Mouse (Mus musculus): Measurements from ENCODE around the gene Tcp1.

DNA sequence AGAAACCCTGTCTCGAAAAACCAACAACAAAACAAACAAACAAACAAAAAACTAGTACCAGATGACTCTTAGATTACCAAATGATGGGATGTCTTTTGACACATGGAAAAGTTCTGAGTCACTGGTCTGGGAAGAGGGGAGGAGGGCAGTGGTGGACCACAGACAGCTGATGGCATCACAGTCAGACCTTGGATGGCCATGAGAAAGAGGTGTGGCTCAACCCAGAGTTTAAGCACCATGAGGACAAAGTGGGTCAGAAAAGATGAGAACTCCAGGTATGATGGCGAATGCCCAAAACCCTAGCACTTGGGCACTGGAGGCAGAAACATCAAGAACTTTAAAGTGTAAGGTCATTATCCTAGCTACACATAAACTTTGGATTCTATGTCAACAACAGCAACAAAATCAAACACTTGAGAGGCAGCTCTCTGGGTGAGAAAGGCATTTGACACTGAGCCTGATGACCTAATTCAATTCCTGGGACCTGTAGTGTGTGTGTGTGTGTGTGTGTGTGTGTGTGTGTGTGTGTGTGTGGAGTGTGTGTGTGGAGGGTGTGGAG lies 22.0 kb downstream of the Tcp1 start:
- no peak for TF ChIP-seq E2F4 (IDR thresholded peaks at IDR 0.05; ENCODE audit: borderline replicate concordance, low read depth, low read length)
- no peak for TF ChIP-seq EP300 (IDR thresholded peaks at IDR 0.05; ENCODE audit: low read depth in 1 of 2, low read length in 2 of 2)
- TF ChIP-seq POLR2A (IDR thresholded peaks at IDR 0.05; ENCODE audit: control insufficient read depth in 1 of 2, insufficient read depth in 1 of 2, low read depth in 1 of 2, low read length in 2 of 2, poor library complexity in 1 of 2): no peak
- no peak for TF ChIP-seq CTCF (IDR thresholded peaks at IDR 0.05 in 2 of 3, conservative IDR thresholded peaks at IDR 0.05 in 1 of 3; ENCODE audit: control insufficient read depth in 1 of 3, insufficient read depth in 1 of 3, low read depth in 2 of 3, low read length in 3 of 3, poor library complexity in 1 of 3, severe bottlenecking in 1 of 3)
- no peak for TF ChIP-seq CHD1 (IDR thresholded peaks at IDR 0.05; ENCODE audit: low read depth, low read length)
- TF ChIP-seq POLR2AphosphoS5 (IDR thresholded peaks at IDR 0.05; ENCODE audit: borderline replicate concordance, low read depth, low read length): no peak
- TF ChIP-seq JUND (IDR thresholded peaks at IDR 0.05; ENCODE audit: low read depth, low read length): no peak
- no peak for TF ChIP-seq MEF2A (IDR thresholded peaks at IDR 0.05; ENCODE audit: extremely low read depth, insufficient replicate concordance, low read depth, low read length, poor library complexity, severe bottlenecking)
- no peak for TF ChIP-seq TBP (IDR thresholded peaks at IDR 0.05; ENCODE audit: low read depth, low read length)
- TF ChIP-seq RAD21 (IDR thresholded peaks at IDR 0.05; ENCODE audit: low read depth, low read length): no peak
- no peak for TF ChIP-seq GABPA (IDR thresholded peaks at IDR 0.05; ENCODE audit: low read depth, low read length)
- TF ChIP-seq CHD2 (IDR thresholded peaks at IDR 0.05; ENCODE audit: low read length): no peak
- no peak for TF ChIP-seq USF2 (IDR thresholded peaks at IDR 0.05; ENCODE audit: borderline replicate concordance in 1 of 2, insufficient read depth in 1 of 2, low read depth in 1 of 2, low read length in 2 of 2)
